Mouse (Mus musculus): Measurements from ENCODE around the gene Frmd5. TPM values are rescaled to one million over a fixed set of nuclear protein-coding genes. Genes with fewer than 3 reads are reported as not detected.

The Frmd5 gene
- polyA plus RNA-seq, 1 experiment from 2014 or later: 33.9 TPM

- H3K4me1 ChIP-seq: peaks cover 19% of the 10 kb centered on the region
- H3K36me3 ChIP-seq (replicated peaks): no peaks in the 10 kb centered on the region
- H3K27ac ChIP-seq: no peak overlapping the region
- no peak overlapping the region for H3K4me2 ChIP-seq
- no peak for ATAC-seq (replicated peaks)
- 80% methylated on average over 4 of the region's 4 CpGs for WGBS
- no peaks in the 10 kb centered on the region for H3K27me3 ChIP-seq (replicated peaks)
- H3K9ac ChIP-seq: no peak overlapping the region
- H3K4me3 ChIP-seq: no peak overlapping the region
- H3K9me3 ChIP-seq: no peaks in the 10 kb centered on the region
Measured at GRCm38 (mm10) chr2:121713567-121713966, 93.3 kb downstream of the Frmd5 start.

- H3K4me1 ChIP-seq: peaks cover 8% of the 10 kb centered on the region; the same call in 1 of the 2 replicates
- ATAC-seq (replicated peaks): 0 out of 2 replicates have a peak, but pooled peaks have one; percentile 21
- no peak overlapping the region for H3K4me2 ChIP-seq
- no peak overlapping the region for H3K27ac ChIP-seq
- H3K36me3 ChIP-seq (replicated peaks): no peaks in the 10 kb centered on the region
- WGBS: 27% methylated on average over 9 of the region's 9 CpGs
- H3K9me3 ChIP-seq: no peaks in the 10 kb centered on the region
- H3K4me3 ChIP-seq: no peak overlapping the region
- H3K9ac ChIP-seq: no peak overlapping the region
- H3K27me3 ChIP-seq (replicated peaks): no peaks in the 10 kb centered on the region
Measured at GRCm38 (mm10) chr2:121711748-121712384, 95.0 kb downstream of the Frmd5 start.

- H3K4me2 ChIP-seq: no peak overlapping the region
- H3K9ac ChIP-seq: no peak overlapping the region
- no peak overlapping the region for H3K4me3 ChIP-seq
- no peak overlapping the region for H3K27ac ChIP-seq
- H3K4me1 ChIP-seq: peaks cover 9% of the 10 kb centered on the region; the same call in 1 of the 2 replicates
- H3K9me3 ChIP-seq: no peaks in the 10 kb centered on the region
- 88% methylated on average over 4 of the region's 4 CpGs for WGBS
- no peaks in the 10 kb centered on the region for H3K27me3 ChIP-seq (replicated peaks)
- ATAC-seq (replicated peaks): no peak
- no peaks in the 10 kb centered on the region for H3K36me3 ChIP-seq (replicated peaks)
Measured at GRCm38 (mm10) chr2:121709096-121709495, 97.8 kb downstream of the Frmd5 start.

GRCm38 (mm10) chr2:121707461-121707860, 99.4 kb downstream of the Frmd5 start:
- H3K27me3 ChIP-seq (replicated peaks): no peaks in the 10 kb centered on the region
- ATAC-seq (replicated peaks): no peak
- no peak overlapping the region for H3K4me3 ChIP-seq
- H3K36me3 ChIP-seq (replicated peaks): no peaks in the 10 kb centered on the region
- H3K9ac ChIP-seq: no peak overlapping the region
- no peak overlapping the region for H3K27ac ChIP-seq
- WGBS: 85% methylated on average over 5 of the region's 5 CpGs
- H3K4me2 ChIP-seq: no peak overlapping the region
- no peaks in the 10 kb centered on the region for H3K9me3 ChIP-seq
- H3K4me1 ChIP-seq: peaks cover 6% of the 10 kb centered on the region; the same call in 1 of the 2 replicates

- 57% methylated on average over 2 of the region's 2 CpGs for WGBS
- H3K4me2 ChIP-seq: no peak overlapping the region
- no peak for ATAC-seq (replicated peaks)
Measured at GRCm38 (mm10) chr2:121705756-121706155, 101.1 kb downstream of the Frmd5 start.

DNA sequence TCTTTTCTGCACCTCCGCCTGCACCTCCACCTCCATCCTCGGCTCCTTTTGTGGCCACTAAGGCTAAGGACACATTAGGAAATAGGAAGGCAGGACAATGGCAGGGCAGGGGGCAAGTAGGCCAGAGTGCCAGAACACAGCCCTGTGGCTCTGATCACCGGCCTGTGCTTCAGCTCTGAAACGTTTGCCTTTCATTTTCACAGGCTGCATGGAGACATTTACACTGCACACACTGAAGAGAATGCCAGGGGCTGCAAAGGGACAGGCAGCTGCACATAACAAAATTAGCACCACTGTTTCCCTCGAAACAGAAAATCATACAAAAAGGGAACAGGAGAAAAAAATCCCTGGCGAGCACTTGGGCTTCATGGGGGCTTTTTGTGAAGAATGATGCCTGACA, 107.6 kb downstream of the Frmd5 start:
- 21% methylated on average over 6 of the region's 6 CpGs for WGBS
- H3K9ac ChIP-seq: no peak overlapping the region
- ATAC-seq (replicated peaks): 0 out of 2 replicates have a peak, but pooled peaks have one; percentile 37

More at GRCm38 (mm10) chr2:121705756-121706155, 101.1 kb downstream of the Frmd5 start:
- Histone ChIP-seq H3K9ac (no peak overlapping the region), H3K36me3 (replicated peaks) (no peaks in the 10 kb centered on the region), H3K27me3 (replicated peaks) (no peaks in the 10 kb centered on the region), H3K4me3 (no peak overlapping the region), H3K4me1 (0 out of 2 replicates have a peak, but pooled peaks cover 2% of the 10 kb centered on the region), H3K9me3 (no peaks in the 10 kb centered on the region), H3K27ac (0 out of 2 replicates have a peak overlapping the region, but pooled peaks have one; percentile 0)

GRCm38 (mm10) chr2:121695436-121695835, 111.5 kb downstream of the Frmd5 start:
- no peaks in the 10 kb centered on the region for H3K9me3 ChIP-seq
- H3K9ac ChIP-seq: no peak overlapping the region
- H3K4me3 ChIP-seq: no peak overlapping the region
- no peaks in the 10 kb centered on the region for H3K27me3 ChIP-seq (replicated peaks)
- H3K4me1 ChIP-seq: peaks cover 11% of the 10 kb centered on the region; the same call in 1 of the 2 replicates
- no peaks in the 10 kb centered on the region for H3K36me3 ChIP-seq (replicated peaks)
- WGBS: 75% methylated on average over 10 of the region's 10 CpGs
- ATAC-seq (replicated peaks): no peak
- H3K27ac ChIP-seq: no peak overlapping the region
- no peak overlapping the region for H3K4me2 ChIP-seq

More for the DNA sequence above, 107.6 kb downstream of the Frmd5 start:
- peaks cover 8% of the 10 kb centered on the region; the same call in 1 of the 2 replicates for H3K4me1 ChIP-seq
- H3K27ac ChIP-seq: peak overlapping the region; percentile 54
- no peak overlapping the region for H3K4me3 ChIP-seq
- H3K4me2 ChIP-seq: no peak overlapping the region
- no peaks in the 10 kb centered on the region for H3K36me3 ChIP-seq (replicated peaks)
- H3K9me3 ChIP-seq: no peaks in the 10 kb centered on the region
- no peaks in the 10 kb centered on the region for H3K27me3 ChIP-seq (replicated peaks)

DNA sequence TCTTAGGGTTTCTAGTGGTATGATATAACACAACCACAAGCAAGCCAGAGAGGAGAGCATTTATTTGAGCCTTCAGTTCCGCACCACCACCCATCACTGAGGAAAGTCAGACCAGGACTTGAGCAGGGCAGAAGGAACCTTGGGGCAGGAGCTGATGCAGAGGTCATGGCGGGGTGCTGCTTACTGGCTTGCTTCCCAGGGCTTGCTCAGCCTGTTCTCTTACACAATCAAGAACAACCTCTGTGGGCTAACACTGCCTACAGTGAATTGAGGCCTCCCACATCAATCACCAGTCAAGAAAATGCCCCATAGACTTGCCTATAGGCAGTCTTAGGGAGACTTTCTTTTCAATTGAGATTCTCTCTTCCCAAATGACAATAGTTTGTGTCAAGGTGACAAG, 118.8 kb downstream of the Frmd5 start:
- H3K4me2 ChIP-seq: no peak overlapping the region
- H3K27me3 ChIP-seq (replicated peaks): no peaks in the 10 kb centered on the region
- no peaks in the 10 kb centered on the region for H3K36me3 ChIP-seq (replicated peaks)
- 94% methylated on average over 2 of the region's 2 CpGs for WGBS
- 0 out of 2 replicates have a peak, but pooled peaks cover 3% of the 10 kb centered on the region for H3K4me1 ChIP-seq
- no peak for ATAC-seq (replicated peaks)
- no peak overlapping the region for H3K27ac ChIP-seq
- H3K9me3 ChIP-seq: no peaks in the 10 kb centered on the region
- H3K9ac ChIP-seq: no peak overlapping the region
- no peak overlapping the region for H3K4me3 ChIP-seq

DNA sequence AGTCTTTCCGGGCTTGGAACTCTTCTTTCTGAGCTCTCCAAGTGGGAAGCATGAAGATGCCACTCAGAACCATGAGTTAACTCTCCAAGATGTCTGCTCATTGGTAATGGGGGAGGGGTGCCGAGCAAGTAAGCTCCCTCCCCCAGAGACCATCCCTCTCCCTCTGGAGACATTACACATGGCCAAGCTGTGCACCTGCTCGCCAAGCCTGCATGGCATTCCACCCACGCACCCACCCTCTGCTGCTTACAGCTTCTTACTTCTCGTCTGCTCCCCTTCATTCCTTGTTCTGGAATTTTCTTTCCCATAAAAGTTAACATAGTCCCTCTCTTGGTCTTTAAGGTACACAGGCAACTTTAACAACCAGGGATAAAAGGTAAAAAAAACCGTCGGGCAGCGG, 123.3 kb downstream of the Frmd5 start:
- Histone ChIP-seq H3K9me3 (no peaks in the 10 kb centered on the region), H3K4me1 (0 out of 2 replicates have a peak, but pooled peaks cover under 1% of the 10 kb centered on the region), H3K27me3 (replicated peaks) (no peaks in the 10 kb centered on the region), H3K36me3 (replicated peaks) (no peaks in the 10 kb centered on the region), H3K4me2 (no peak overlapping the region), H3K4me3 (no peak overlapping the region), H3K27ac (no peak overlapping the region), H3K9ac (no peak overlapping the region)
- no peak for ATAC-seq (replicated peaks)
- WGBS: 94% methylated on average over 8 of the region's 8 CpGs

DNA sequence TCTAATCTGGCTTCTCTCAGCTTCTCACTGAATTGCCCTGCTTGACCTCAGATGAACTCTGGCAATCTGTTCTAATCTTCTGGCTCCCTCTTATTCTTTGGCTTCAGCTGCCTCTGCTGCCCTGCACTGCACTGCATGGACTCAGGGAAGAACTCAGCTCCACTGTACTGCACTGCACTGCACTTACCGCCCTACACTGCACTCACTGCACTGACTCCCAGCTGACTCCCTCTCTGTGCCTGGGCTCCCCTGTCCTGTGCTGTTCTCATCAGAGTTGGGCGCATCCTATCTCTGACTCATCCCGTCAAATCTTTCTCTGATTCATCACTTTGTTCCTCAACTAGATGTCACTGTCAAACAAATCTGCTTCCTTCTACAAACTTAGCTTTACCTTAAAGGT, 124.5 kb downstream of the Frmd5 start:
- H3K27me3 ChIP-seq (replicated peaks): no peaks in the 10 kb centered on the region

GRCm38 (mm10) chr2:121679711-121680110, 127.2 kb downstream of the Frmd5 start:
- Histone ChIP-seq H3K4me1 (peaks cover 14% of the 10 kb centered on the region; the same call in 1 of the 2 replicates), H3K4me3 (no peak overlapping the region), H3K9me3 (no peaks in the 10 kb centered on the region), H3K27ac (no peak overlapping the region), H3K36me3 (replicated peaks) (no peaks in the 10 kb centered on the region), H3K9ac (no peak overlapping the region), H3K27me3 (replicated peaks) (no peaks in the 10 kb centered on the region), H3K4me2 (no peak overlapping the region)
- WGBS: 84% methylated on average over 7 of the region's 7 CpGs
- no peak for ATAC-seq (replicated peaks)

More for the DNA sequence above, 124.5 kb downstream of the Frmd5 start:
- no peaks in the 10 kb centered on the region for H3K36me3 ChIP-seq (replicated peaks)
- H3K9ac ChIP-seq: no peak overlapping the region
- ATAC-seq (replicated peaks): no peak; the same call in 1 of the 2 replicates
- WGBS: 97% methylated on average over 3 of the region's 3 CpGs
- no peaks in the 10 kb centered on the region for H3K9me3 ChIP-seq
- peaks cover 9% of the 10 kb centered on the region; the same call in 1 of the 2 replicates for H3K4me1 ChIP-seq
- no peak overlapping the region for H3K27ac ChIP-seq
- no peak overlapping the region for H3K4me3 ChIP-seq
- no peak overlapping the region for H3K4me2 ChIP-seq

GRCm38 (mm10) chr2:121677649-121677986, 129.3 kb downstream of the Frmd5 start:
- WGBS: 42% methylated on average over 6 of the region's 6 CpGs
- ATAC-seq (replicated peaks): no peak
- H3K4me2 ChIP-seq: no peak overlapping the region
- H3K27me3 ChIP-seq (replicated peaks): no peaks in the 10 kb centered on the region
- H3K9me3 ChIP-seq: no peaks in the 10 kb centered on the region
- peak overlapping the region; percentile 34 for H3K27ac ChIP-seq
- H3K9ac ChIP-seq: no peak overlapping the region
- H3K4me1 ChIP-seq: peaks cover 14% of the 10 kb centered on the region; the same call in 1 of the 2 replicates
- H3K36me3 ChIP-seq (replicated peaks): no peaks in the 10 kb centered on the region
- H3K4me3 ChIP-seq: no peak overlapping the region
